Mouse (Mus musculus) heart, adult 2 months (tissue): Measurements from ENCODE around the gene Slco3a1.

Source experiments
- CTCF ChIP-seq: fragments of 200-600 bp; IDR thresholded peaks from 2 replicates; pipeline ENCODE4 v1.8.1; 2022; ENCODE audit warnings: antibody characterized with exemption, mild to moderate bottlenecking, moderate library complexity
- EP300 ChIP-seq: fragments of 200-500 bp; IDR thresholded peaks from 2 replicates; pipeline ENCODE4 v1.6.1; 2011; ENCODE audit warnings: low read depth, low read length, control low read depth; ENCODE audit not compliant: insufficient read depth
- POLR2A ChIP-seq: fragments of 200-500 bp; IDR thresholded peaks from 2 replicates; pipeline ENCODE4 v1.6.1; 2011; ENCODE audit warnings: mild to moderate bottlenecking, low read depth, low read length, control low read depth; ENCODE audit not compliant: insufficient read depth

DNA sequence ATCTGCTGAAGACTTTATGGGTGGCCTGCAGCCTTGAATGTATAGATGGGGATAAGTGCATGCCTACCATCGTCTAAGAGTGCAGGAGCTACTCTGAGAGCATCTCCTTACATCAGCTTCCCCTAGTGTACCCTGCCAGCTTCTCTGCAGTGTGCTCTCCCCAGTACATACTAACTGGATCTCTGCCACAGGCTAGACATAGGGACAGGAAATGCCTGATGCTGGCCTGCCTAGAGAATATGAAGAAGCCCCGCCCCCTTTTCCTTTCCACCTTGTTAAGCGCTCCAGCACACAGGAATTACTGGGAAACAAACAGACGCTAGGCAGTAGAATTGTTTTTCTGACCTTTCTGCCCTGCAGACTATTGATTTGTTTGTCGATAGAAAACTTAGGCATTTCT, 230.9 kb downstream of the Slco3a1 start:
- TF ChIP-seq EP300, result no peak
- no peak for TF ChIP-seq POLR2A
- no peak for TF ChIP-seq CTCF
